Mouse (Mus musculus) testis, adult 2 months (tissue): ENCODE measurements at regions not wholly inside any gene's neighbourhood (a gene's known extent, or its start where the extent isn't known, plus 50 kb on each side); places are given as distances from the start of the nearest gene placed in this dataset.

Experiments
- CTCF ChIP-seq: fragments of 200-500 bp; IDR thresholded peaks from 2 replicates; pipeline ENCODE4 v1.5.1; 2012; ENCODE audit warnings: low read depth, mild to moderate bottlenecking, inconsistent platforms, low read length, moderate library complexity; ENCODE audit not compliant: control insufficient read depth, insufficient read depth, insufficient replicate concordance
- POLR2A ChIP-seq: fragments of 200-500 bp; IDR thresholded peaks from 2 replicates; pipeline ENCODE4 v1.6.1; 2012; ENCODE audit warnings: low read depth, mild to moderate bottlenecking, inconsistent platforms, low read length, moderate library complexity; ENCODE audit not compliant: control insufficient read depth

GRCm38 (mm10) chr9:32882819-32883587, 247.0 kb downstream of the Ets1 start:
- TF ChIP-seq CTCF: no peak
- no peak for TF ChIP-seq POLR2A
